Mouse (Mus musculus) lung, postnatal 0 days (tissue): ENCODE data around the gene Dcaf4. TPM values are rescaled to one million over a fixed set of nuclear protein-coding genes. Genes with fewer than 3 reads are reported as not detected.

Source experiments
- ATAC-seq: fragments of 200-750 bp; cut with Nextera tagmentation; 2 replicates; pipeline ENCODE4 v1.8.0; 2017; ENCODE audit warnings: moderate library complexity
- DNase-seq: peaks from one replicate; pipeline ENCODE4 v3.0.0-alpha.2; 2016; ENCODE audit warnings: low spot score
- H3K27ac ChIP-seq: fragments of 300-500 bp; sonication (generic); 2 replicates; pipeline ENCODE4 v1.5.1; 2014; ENCODE audit warnings: antibody characterized with exemption, mild to moderate bottlenecking, low read length, mixed read lengths
- H3K27me3 ChIP-seq: fragments of 300-500 bp; sonication (generic); replicated peaks from 2 replicates; pipeline ENCODE4 v1.6.1; 2014; ENCODE audit warnings: low read length, mixed read lengths; ENCODE audit not compliant: insufficient read depth
- H3K36me3 ChIP-seq: fragments of 300-500 bp; sonication (generic); 2 replicates; pipeline ENCODE4 v1.6.1; 2014; ENCODE audit warnings: low read length, mixed read lengths; ENCODE audit not compliant: insufficient read depth
- H3K4me1 ChIP-seq: fragments of 300-500 bp; sonication (generic); 2 replicates; pipeline ENCODE4 v1.6.1; 2014; ENCODE audit warnings: antibody characterized with exemption, low read depth, low read length, mixed read lengths; ENCODE audit not compliant: insufficient read depth
- H3K4me2 ChIP-seq: fragments of 300-500 bp; sonication (generic); replicated peaks from 2 replicates; pipeline ENCODE4 v1.6.1; 2014; ENCODE audit warnings: low read depth, mild to moderate bottlenecking, low read length, moderate library complexity, mixed read lengths
- H3K4me3 ChIP-seq: fragments of 300-500 bp; sonication (generic); 2 replicates; pipeline ENCODE4 v1.5.1; 2014; ENCODE audit warnings: low read depth, low read length
- H3K9ac ChIP-seq: fragments of 300-500 bp; sonication (generic); replicated peaks from 2 replicates; pipeline ENCODE4 v1.6.1; 2014; ENCODE audit warnings: low read depth, mild to moderate bottlenecking
- H3K9me3 ChIP-seq: fragments of 300-500 bp; sonication (generic); 2 replicates; pipeline ENCODE4 v1.6.1; 2016; ENCODE audit warnings: low read length, mixed read lengths
- CTCF ChIP-seq: IDR thresholded peaks from 2 replicates; pipeline ENCODE4 v1.5.1; 2016; ENCODE audit warnings: antibody characterized with exemption, mild to moderate bottlenecking
- EP300 ChIP-seq: IDR thresholded peaks from 2 replicates; pipeline ENCODE4 v1.6.1; 2016; ENCODE audit warnings: antibody characterized with exemption, mild to moderate bottlenecking, control low read depth
- WGBS: fragments of 180-500 bp; shearing (Covaris S2); extraction: QIAGEN DNeasy Blood & Tissue Kit; methylation state at CpG from one replicate; pipeline ENCODE4 v1.1.7; 2014; 5-methylcytosine and 5-hydroxymethylcytosine counted together
- polyA plus RNA-seq: library from polyadenylated mRNA; unstranded; fragments of >200 nt; fragmentation: Nextera tagmentation; extraction: Ambion mirVana; gene quantifications from 2 replicates; pipeline ENCODE4 v1.2.1, GENCODE M21; 2015

Dcaf4 gene
- polyA plus RNA-seq, 1 experiment from 2014 or later = 10.4 TPM

- peaks cover 9% of the 10 kb centered on the region for H3K4me1 ChIP-seq
- DNase-seq (peak; percentile 45), ATAC-seq (peak; percentile 64)
- no peak for TF ChIP-seq EP300
- TF ChIP-seq CTCF = no peak
- H3K27ac ChIP-seq = peak overlapping the region; percentile 38; the same call in 1 of the 2 replicates
- no peaks in the 10 kb centered on the region for H3K36me3 ChIP-seq
- H3K4me3 ChIP-seq = peak overlapping the region; percentile 71
- H3K9me3 ChIP-seq = no peaks in the 10 kb centered on the region
- H3K27me3 ChIP-seq = peaks cover 10% of the 10 kb centered on the region; the same call in 1 of the 2 replicates
- under 1% methylated on average over 59 of the region's 73 CpGs for WGBS
- H3K4me2 ChIP-seq = peak overlapping the region; percentile 100
- peak overlapping the region; percentile 8 for H3K9ac ChIP-seq
Measured at GRCm38 (mm10) chr12:83486671-83487461, 33.4 kb upstream of the Dcaf4 start.

GRCm38 (mm10) chr12:83487476-83487991 is 32.7 kb upstream of the Dcaf4 start, which contains the start of gene Dpf3:
TSS of gene Dpf3 (minus strand) at chr12:83487716.
- peak within 1 kb of the TSS; percentile 100 for H3K4me2 ChIP-seq

GRCm38 (mm10) chr12:83488211-83488941 is 31.9 kb upstream of the Dcaf4 start:
- no peaks in the 10 kb centered on the region for H3K36me3 ChIP-seq
- H3K4me2 ChIP-seq = peak overlapping the region; percentile 100
- no peaks in the 10 kb centered on the region for H3K9me3 ChIP-seq
- ATAC-seq (peak; percentile 12; the same call in 1 of the 2 replicates), DNase-seq (peak; percentile 21)
- no peak overlapping the region for H3K27ac ChIP-seq
- H3K4me1 ChIP-seq = peaks cover 9% of the 10 kb centered on the region
- H3K27me3 ChIP-seq = peaks cover 10% of the 10 kb centered on the region; the same call in 1 of the 2 replicates
- under 1% methylated on average over 29 of the region's 29 CpGs for WGBS
- no peak for TF ChIP-seq CTCF
- no peak for TF ChIP-seq EP300
- H3K4me3 ChIP-seq = peak overlapping the region; percentile 71
- H3K9ac ChIP-seq = no peak overlapping the region; the same call in 1 of the 2 replicates

More at GRCm38 (mm10) chr12:83487476-83487991, 32.7 kb upstream of the Dcaf4 start, which contains the start of gene Dpf3:
- Histone ChIP-seq H3K9ac (peak within 1 kb of the TSS; percentile 8), H3K27me3 (peaks cover 10% of the 10 kb centered on the region; the same call in 1 of the 2 replicates), H3K4me3 (peak within 1 kb of the TSS; percentile 71), H3K4me1 (peaks cover 9% of the 10 kb centered on the region), H3K27ac (peak within 1 kb of the TSS; percentile 38; the same call in 1 of the 2 replicates), H3K9me3 (no peaks in the 10 kb centered on the region), H3K36me3 (no peaks in the 10 kb centered on the region)
- peak; percentile 99 for ATAC-seq
- under 1% methylated on average over 31 of the region's 31 CpGs for WGBS
- DNase-seq = peak; percentile 98
- TF ChIP-seq EP300 (no peak), CTCF (no peak)

GRCm38 (mm10) chr12:83489748-83490147 is 30.5 kb upstream of the Dcaf4 start:
- no peaks in the 10 kb centered on the region for H3K9me3 ChIP-seq
- no peak for ATAC-seq
- H3K4me3 ChIP-seq = no peak overlapping the region
- no peak overlapping the region for H3K27ac ChIP-seq
- H3K27me3 ChIP-seq = peaks cover 8% of the 10 kb centered on the region; the same call in 1 of the 2 replicates
- DNase-seq = no peak
- TF ChIP-seq EP300 (no peak), CTCF (peak; percentile 25)
- peaks cover 9% of the 10 kb centered on the region for H3K4me1 ChIP-seq
- 28% methylated on average over 2 of the region's 2 CpGs for WGBS
- no peaks in the 10 kb centered on the region for H3K36me3 ChIP-seq
- no peak overlapping the region for H3K4me2 ChIP-seq
- H3K9ac ChIP-seq = no peak overlapping the region

- Histone ChIP-seq H3K4me1 (peaks cover 9% of the 10 kb centered on the region), H3K27ac (no peak overlapping the region), H3K9me3 (no peaks in the 10 kb centered on the region), H3K4me2 (no peak overlapping the region), H3K36me3 (no peaks in the 10 kb centered on the region), H3K4me3 (no peak overlapping the region), H3K9ac (no peak overlapping the region), H3K27me3 (no peaks in the 10 kb centered on the region)
- TF ChIP-seq CTCF (peak; percentile 64), EP300 (no peak)
- ATAC-seq (no peak), DNase-seq (no peak)
- 45% methylated on average over 1 of the region's 1 CpGs for WGBS
Measured at GRCm38 (mm10) chr12:83491609-83492008, 28.7 kb upstream of the Dcaf4 start.

GRCm38 (mm10) chr12:83492808-83493207 is 27.5 kb upstream of the Dcaf4 start:
- H3K4me1 ChIP-seq = peaks cover 9% of the 10 kb centered on the region

More at GRCm38 (mm10) chr12:83492808-83493207, 27.5 kb upstream of the Dcaf4 start:
- ATAC-seq (no peak), DNase-seq (no peak)
- H3K27ac ChIP-seq = no peak overlapping the region
- H3K4me2 ChIP-seq = no peak overlapping the region
- H3K4me3 ChIP-seq = no peak overlapping the region
- no peaks in the 10 kb centered on the region for H3K36me3 ChIP-seq
- H3K9me3 ChIP-seq = no peaks in the 10 kb centered on the region
- TF ChIP-seq EP300 = no peak
- WGBS = 75% methylated on average over 3 of the region's 3 CpGs
- no peaks in the 10 kb centered on the region for H3K27me3 ChIP-seq
- H3K9ac ChIP-seq = no peak overlapping the region
